25 mouse cellular contexts compared by ENCODE assay signal in genomic region chr14:100883115-100883514, GRCm38 (mm10).
"Had no signal": no experiment of that assay in that cellular context is flagged by ENCODE, and none has a peak within 500 bp of the region (broad histone marks: within the 10 kb centered on the region; RNA-seq: fewer than 3 reads in every experiment).

No protein-coding gene starts in this region.

- H3K27ac ChIP-seq: heart, adult 2 months; heart, embryonic 13.5 days; heart, embryonic 15.5 days; hindbrain, embryonic 13.5 days; hindbrain, embryonic 15.5 days; hindbrain, postnatal 0 days; kidney, embryonic 15.5 days; kidney, postnatal 0 days; limb, embryonic 13.5 days; limb, embryonic 15.5 days; liver, embryonic 12.5 days; liver, embryonic 14.5 days had no signal

- H3K27me3 ChIP-seq: heart, embryonic 13.5 days; heart, embryonic 15.5 days; hindbrain, embryonic 13.5 days; hindbrain, embryonic 15.5 days; kidney, embryonic 15.5 days; limb, embryonic 13.5 days; limb, embryonic 15.5 days; liver, embryonic 12.5 days had no signal

- ATAC-seq: hindbrain, postnatal 0 days; intestine, postnatal 0 days; liver, embryonic 12.5 days had no signal

- H3K4me2 ChIP-seq: heart, embryonic 11.5 days; heart, embryonic 13.5 days; heart, embryonic 15.5 days; hindbrain, embryonic 13.5 days; hindbrain, embryonic 15.5 days; kidney, embryonic 15.5 days; limb, embryonic 13.5 days; limb, embryonic 15.5 days; liver, embryonic 12.5 days had no signal

- H3K9me3 ChIP-seq: heart, embryonic 13.5 days; heart, embryonic 15.5 days; hindbrain, embryonic 13.5 days; hindbrain, embryonic 15.5 days; kidney, embryonic 15.5 days; limb, embryonic 13.5 days; limb, embryonic 15.5 days; liver, embryonic 12.5 days had no signal

- DNase-seq: gastrocnemius, postnatal 14 days; gastrocnemius, postnatal 36 days; heart, adult 11 months; heart, adult 2 months; heart, postnatal 4 days; kidney, adult 18-20 months; kidney, adult 8-10 months; kidney, postnatal 14 days; kidney, postnatal 36 days; layer of hippocampus, adult 9-11 months; layer of hippocampus, postnatal 36 days; left cerebral cortex, postnatal 4 days had no signal

- H3K9ac ChIP-seq: heart, embryonic 13.5 days; heart, embryonic 15.5 days; hindbrain, embryonic 13.5 days; hindbrain, embryonic 15.5 days; kidney, embryonic 15.5 days; limb, embryonic 13.5 days; limb, embryonic 15.5 days; liver, embryonic 12.5 days; liver, embryonic 14.5 days had no signal

- H3K36me3 ChIP-seq: heart, embryonic 13.5 days; heart, embryonic 15.5 days; hindbrain, embryonic 13.5 days; hindbrain, embryonic 15.5 days; kidney, embryonic 15.5 days; limb, embryonic 13.5 days; limb, embryonic 15.5 days; liver, embryonic 12.5 days had no signal

- H3K4me1 ChIP-seq: hindbrain, embryonic 13.5 days; hindbrain, embryonic 15.5 days; kidney, embryonic 15.5 days; limb, embryonic 13.5 days; limb, embryonic 15.5 days; liver, embryonic 12.5 days had no signal

- H3K4me3 ChIP-seq: heart, adult 2 months; heart, embryonic 13.5 days; heart, embryonic 15.5 days; hindbrain, embryonic 13.5 days; hindbrain, embryonic 15.5 days; kidney, embryonic 15.5 days; limb, embryonic 13.5 days; limb, embryonic 15.5 days; liver, embryonic 12.5 days had no signal
